Mouse (Mus musculus): ENCODE measurements at regions not wholly inside any gene's neighbourhood (a gene's known extent, or its start where the extent isn't known, plus 50 kb on each side); places are given as distances from the start of the nearest gene placed in this dataset.

DNA sequence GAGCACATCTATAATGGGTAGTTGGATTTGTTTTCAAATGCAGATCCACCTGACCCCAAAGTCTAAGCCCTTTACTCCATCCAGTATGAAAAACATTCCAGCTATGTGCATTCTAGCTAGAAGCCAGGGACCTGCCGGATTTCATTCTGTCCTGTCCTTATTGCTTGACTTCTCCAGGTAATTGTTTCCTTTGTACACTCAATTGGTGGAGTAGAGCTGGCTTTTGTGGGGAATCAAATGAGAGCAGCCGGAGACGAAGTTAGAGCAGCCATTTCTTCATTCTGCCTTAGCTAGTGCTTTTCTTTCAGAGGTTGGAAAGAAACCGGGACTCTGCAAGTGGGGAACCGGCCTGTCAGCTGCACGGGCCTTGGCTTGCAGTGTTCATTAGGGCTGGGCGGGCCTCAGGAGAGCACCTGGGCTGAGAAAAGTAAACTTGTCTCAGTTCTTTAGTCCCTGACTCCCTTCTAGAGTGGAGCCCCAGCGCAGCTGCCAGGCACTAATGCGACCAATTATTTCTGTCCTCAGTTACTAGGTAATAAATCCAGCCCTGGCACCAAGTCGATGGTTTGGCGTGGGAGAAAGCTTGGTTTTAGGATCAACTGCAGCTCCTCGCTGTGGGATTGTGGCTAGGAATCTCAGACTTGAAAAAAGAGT, 81.1 kb upstream of the Fggy start:
- Histone ChIP-seq H3K27me3 (ENCODE audit: control insufficient read depth in 1 of 2, insufficient read depth in 2 of 2, low read length in 2 of 2) (no peaks in the 10 kb centered on the region; a peak in 1 of 4 replicates), H3K9ac (ENCODE audit: control insufficient read depth, low read depth, low read length, poor library complexity, severe bottlenecking) (no peak overlapping the region), H3K27ac (ENCODE audit: control insufficient read depth, low read depth, low read length) (no peak overlapping the region), H3K79me2 (ENCODE audit: control insufficient read depth, insufficient read depth, low read length, poor library complexity) (no peaks in the 10 kb centered on the region), H3K9me3 (replicated peaks; ENCODE audit: insufficient read depth, low read length) (no peaks in the 10 kb centered on the region), H3K4me1 (ENCODE audit: control insufficient read depth in 1 of 2, insufficient read depth in 2 of 2, low read length in 2 of 2) (no peaks in the 10 kb centered on the region), H3K36me3 (ENCODE audit: control insufficient read depth in 1 of 2, insufficient read depth in 2 of 2, low read length in 2 of 2) (no peaks in the 10 kb centered on the region), H3K4me3 (ENCODE audit: control insufficient read depth in 1 of 2, insufficient read depth in 1 of 2, low read depth in 2 of 2, low read length in 2 of 2) (no peak overlapping the region)
- TF ChIP-seq MXI1 (IDR thresholded peaks at IDR 0.05; ENCODE audit: low read depth, low read length) (no peak), EP300 (IDR thresholded peaks at IDR 0.05; ENCODE audit: low read depth in 1 of 2, low read length in 2 of 2) (no peak), TCF12 (IDR thresholded peaks at IDR 0.05; ENCODE audit: low read depth, low read length) (no peak), MAFK (IDR thresholded peaks at IDR 0.05; ENCODE audit: borderline replicate concordance, low read depth, low read length) (no peak), E2F4 (IDR thresholded peaks at IDR 0.05; ENCODE audit: borderline replicate concordance, low read depth, low read length) (no peak), USF2 (IDR thresholded peaks at IDR 0.05; ENCODE audit: borderline replicate concordance in 1 of 2, insufficient read depth in 1 of 2, low read depth in 1 of 2, low read length in 2 of 2) (no peak), CHD2 (IDR thresholded peaks at IDR 0.05; ENCODE audit: low read length) (no peak), RAD21 (IDR thresholded peaks at IDR 0.05; ENCODE audit: low read depth, low read length) (no peak), NRF1 (IDR thresholded peaks at IDR 0.05; ENCODE audit: insufficient read depth, low read depth, low read length, poor library complexity, severe bottlenecking) (no peak), USF1 (IDR thresholded peaks at IDR 0.05; ENCODE audit: low read depth, low read length) (no peak), CTCF (IDR thresholded peaks at IDR 0.05 in 2 of 3, conservative IDR thresholded peaks at IDR 0.05 in 1 of 3; ENCODE audit: control insufficient read depth in 1 of 3, insufficient read depth in 1 of 3, low read depth in 2 of 3, low read length in 3 of 3, poor library complexity in 1 of 3, severe bottlenecking in 1 of 3) (no peak), MEF2A (IDR thresholded peaks at IDR 0.05; ENCODE audit: extremely low read depth, insufficient replicate concordance, low read depth, low read length, poor library complexity, severe bottlenecking) (no peak), TAL1 (IDR thresholded peaks at IDR 0.05; ENCODE audit: low read length) (no peak), MYB (IDR thresholded peaks at IDR 0.05; ENCODE audit: low read depth, low read length) (no peak), BHLHE40 (IDR thresholded peaks at IDR 0.05; ENCODE audit: borderline replicate concordance, low read depth, low read length) (no peak), POLR2AphosphoS5 (IDR thresholded peaks at IDR 0.05; ENCODE audit: borderline replicate concordance, low read depth, low read length) (no peak), ZKSCAN1 (IDR thresholded peaks at IDR 0.05; ENCODE audit: low read depth, low read length) (no peak)
- DNase-seq (ENCODE audit: low read depth, low spot score) = no peak

DNA sequence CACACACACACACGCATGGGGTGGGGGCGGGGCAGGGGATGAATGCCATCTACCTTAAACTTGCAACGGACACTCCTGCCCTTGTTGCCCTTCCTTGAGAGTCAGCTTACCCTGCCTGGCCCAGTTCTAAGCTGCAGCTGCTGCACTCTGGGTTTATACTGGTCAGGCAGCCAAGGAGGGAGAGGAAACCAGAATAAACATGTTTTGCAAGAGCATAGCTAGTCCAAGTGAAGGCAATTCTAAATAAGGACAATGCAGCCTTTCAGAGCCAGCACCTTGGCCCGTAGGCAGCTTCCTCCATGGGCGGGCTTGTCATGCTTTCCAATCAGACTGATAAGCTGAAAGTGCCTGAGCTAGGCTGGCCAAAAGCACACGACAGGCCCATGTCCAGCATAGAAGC, 73.7 kb upstream of the Fggy start:
- no peaks in the 10 kb centered on the region for H3K27me3 ChIP-seq (ENCODE audit: control insufficient read depth in 1 of 2, insufficient read depth in 2 of 2, low read length in 2 of 2)
- no peaks in the 10 kb centered on the region for H3K79me2 ChIP-seq (ENCODE audit: control insufficient read depth, insufficient read depth, low read length, poor library complexity)
- no peaks in the 10 kb centered on the region for H3K4me1 ChIP-seq (ENCODE audit: control insufficient read depth in 1 of 2, insufficient read depth in 2 of 2, low read length in 2 of 2)
- H3K36me3 ChIP-seq (ENCODE audit: control insufficient read depth in 1 of 2, insufficient read depth in 2 of 2, low read length in 2 of 2) = no peaks in the 10 kb centered on the region
- no peak overlapping the region for H3K27ac ChIP-seq (ENCODE audit: control insufficient read depth, low read depth, low read length)
- no peak overlapping the region for H3K4me3 ChIP-seq (ENCODE audit: control insufficient read depth in 1 of 2, insufficient read depth in 1 of 2, low read depth in 2 of 2, low read length in 2 of 2)
- DNase-seq (ENCODE audit: low read depth, low spot score) = no peak
- TF ChIP-seq HCFC1 (IDR thresholded peaks at IDR 0.05; ENCODE audit: low read depth, low read length) (no peak), JUND (IDR thresholded peaks at IDR 0.05; ENCODE audit: low read depth, low read length) (no peak), E2F4 (IDR thresholded peaks at IDR 0.05; ENCODE audit: borderline replicate concordance, low read depth, low read length) (no peak), USF1 (IDR thresholded peaks at IDR 0.05; ENCODE audit: low read depth, low read length) (no peak), MYB (IDR thresholded peaks at IDR 0.05; ENCODE audit: low read depth, low read length) (no peak), EP300 (IDR thresholded peaks at IDR 0.05; ENCODE audit: low read depth in 1 of 2, low read length in 2 of 2) (no peak), ZNF384 (IDR thresholded peaks at IDR 0.05; ENCODE audit: low read depth, low read length) (no peak), NRF1 (IDR thresholded peaks at IDR 0.05; ENCODE audit: insufficient read depth, low read depth, low read length, poor library complexity, severe bottlenecking) (no peak), MAX (IDR thresholded peaks at IDR 0.05; ENCODE audit: low read length) (no peak), ZKSCAN1 (IDR thresholded peaks at IDR 0.05; ENCODE audit: low read depth, low read length) (no peak), GATA1 (IDR thresholded peaks at IDR 0.05; ENCODE audit: low read depth, low read length) (no peak), RAD21 (IDR thresholded peaks at IDR 0.05; ENCODE audit: low read depth, low read length) (no peak), ELF1 (IDR thresholded peaks at IDR 0.05; ENCODE audit: low read depth, low read length) (no peak)
- no peaks in the 10 kb centered on the region for H3K9me3 ChIP-seq (replicated peaks; ENCODE audit: insufficient read depth, low read length)
- H3K9ac ChIP-seq (ENCODE audit: control insufficient read depth, low read depth, low read length, poor library complexity, severe bottlenecking) = no peak overlapping the region
